Mouse (Mus musculus) olfactory bulb, adult 2 months (tissue): ENCODE data around the gene Ap3d1. TPM values are rescaled to one million over a fixed set of nuclear protein-coding genes. Genes with fewer than 3 reads are reported as not detected.

Experiments used
- H3K27ac ChIP-seq: fragments of 200-500 bp; 2 replicates; pipeline ENCODE4 v1.5.1; 2012; ENCODE audit warnings: low read depth, low read length; ENCODE audit not compliant: insufficient read depth
- H3K4me1 ChIP-seq: fragments of 200-500 bp; 2 replicates; pipeline ENCODE4 v1.6.1; 2012; ENCODE audit warnings: low read length; ENCODE audit not compliant: control insufficient read depth, insufficient read depth
- H3K4me3 ChIP-seq: fragments of 200-500 bp; 2 replicates; pipeline ENCODE4 v1.5.1; 2012; ENCODE audit warnings: mild to moderate bottlenecking, low read depth, low read length, moderate library complexity; ENCODE audit not compliant: insufficient read depth
- CTCF ChIP-seq: fragments of 200-500 bp; IDR thresholded peaks from 2 replicates; pipeline ENCODE4 v1.5.1; 2012; ENCODE audit warnings: low read depth, mild to moderate bottlenecking, low read length, moderate library complexity; ENCODE audit not compliant: insufficient read depth
- POLR2A ChIP-seq: fragments of 200-500 bp; IDR thresholded peaks from 2 replicates; pipeline ENCODE4 v1.6.1; 2012; ENCODE audit warnings: mild to moderate bottlenecking, low read depth, low read length, moderate library complexity; ENCODE audit not compliant: insufficient read depth
- WGBS: fragments of 180-500 bp; shearing (Covaris S2); methylation state at CpG from one replicate; pipeline ENCODE4 v1.1.7; 2018; 5-methylcytosine and 5-hydroxymethylcytosine counted together
- polyA plus RNA-seq: library from polyadenylated mRNA; stranded (reverse); fragments of >200 nt; gene quantifications from 2 replicates; pipeline ENCODE4 v1.2.4, GENCODE M21; 2012; ENCODE audit warnings: low replicate concordance; ENCODE audit not compliant: missing spikeins, insufficient read depth, insufficient read length

The Ap3d1 gene
- polyA plus RNA-seq, 1 experiment, result 105 TPM

DNA sequence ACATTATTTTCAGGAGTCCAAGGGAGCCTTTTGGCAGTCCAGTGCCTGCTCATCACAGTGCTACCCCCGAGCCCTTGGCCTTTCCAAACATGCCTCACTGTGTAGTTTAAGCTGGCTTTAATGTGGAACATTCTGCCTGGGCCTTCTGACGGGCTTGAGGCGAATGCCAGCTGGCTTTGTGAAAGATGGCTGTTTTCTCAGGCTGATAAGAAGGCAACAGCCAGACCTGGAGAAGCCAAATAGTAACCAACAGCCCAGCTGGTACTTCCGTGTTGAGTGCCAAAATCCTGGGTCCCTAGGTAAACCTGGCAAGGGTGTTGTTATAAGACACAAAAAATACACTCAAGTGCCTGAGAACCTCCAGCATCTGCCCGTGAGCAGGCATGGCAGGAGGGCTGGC is 5.3 kb downstream of the Ap3d1 start:
- 32% methylated on average over 5 of the region's 5 CpGs for WGBS
- H3K4me3 ChIP-seq, result no peak overlapping the region
- peaks cover 17% of the 10 kb centered on the region for H3K4me1 ChIP-seq
- TF ChIP-seq CTCF (no peak), POLR2A (no peak)
- no peak overlapping the region for H3K27ac ChIP-seq

- WGBS, result 90% methylated on average over 6 of the region's 6 CpGs
- Histone ChIP-seq H3K4me1 (peaks cover 10% of the 10 kb centered on the region), H3K27ac (no peak overlapping the region)
These were observed 9.4 kb downstream of the Ap3d1 start for GRCm38 (mm10) chr10:80732611-80733101.

DNA sequence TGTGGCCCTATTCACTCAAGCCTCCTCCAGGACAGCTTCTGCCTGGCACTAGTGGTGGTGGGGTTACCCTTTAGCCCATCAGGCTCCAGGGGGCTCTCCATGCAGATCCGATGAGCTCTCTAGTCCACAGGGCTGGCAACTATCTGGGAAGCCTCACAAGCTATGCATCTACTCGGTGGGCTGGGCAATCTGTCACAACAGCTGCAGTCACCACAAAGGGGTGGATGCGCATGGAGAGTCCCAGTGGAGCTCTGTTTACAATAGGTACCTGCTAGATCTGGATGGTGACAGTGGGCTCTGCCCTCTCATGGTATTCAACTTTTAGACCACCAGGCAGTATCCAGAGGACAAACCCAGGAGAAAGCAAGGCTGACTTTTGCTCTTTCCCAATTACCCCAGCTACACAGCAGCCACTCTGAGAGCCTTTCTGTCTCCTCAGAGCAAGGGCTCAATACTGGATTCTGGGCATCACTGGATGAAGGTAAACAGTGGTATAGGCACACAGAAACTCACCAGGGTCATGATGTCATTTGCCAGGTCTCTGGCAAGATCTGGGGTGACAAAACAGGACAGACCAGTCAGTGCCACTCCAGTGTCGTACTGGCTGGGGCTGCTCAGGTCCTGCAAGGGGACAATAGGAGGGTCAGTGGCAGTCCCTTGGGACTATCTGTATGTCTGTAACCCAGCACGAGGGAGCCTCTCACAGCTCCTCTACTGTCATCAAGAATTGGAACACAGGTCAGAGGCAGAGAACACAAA is 14.5 kb downstream of the Ap3d1 start:
- Histone ChIP-seq H3K4me1 (no peaks in the 10 kb centered on the region), H3K4me3 (no peak overlapping the region), H3K27ac (no peak overlapping the region)
- TF ChIP-seq CTCF (no peak), POLR2A (no peak)
- WGBS, result 63% methylated on average over 5 of the region's 5 CpGs

More at GRCm38 (mm10) chr10:80732611-80733101, 9.4 kb downstream of the Ap3d1 start:
- TF ChIP-seq CTCF (no peak), POLR2A (no peak)
- H3K4me3 ChIP-seq, result no peak overlapping the region

GRCm38 (mm10) chr10:80717281-80717680 is 24.8 kb downstream of the Ap3d1 start:
- no peak overlapping the region for H3K27ac ChIP-seq
- H3K4me3 ChIP-seq, result no peak overlapping the region
- no peaks in the 10 kb centered on the region for H3K4me1 ChIP-seq
- TF ChIP-seq POLR2A, result no peak
- TF ChIP-seq CTCF, result no peak
- 77% methylated on average over 1 of the region's 1 CpGs for WGBS

DNA sequence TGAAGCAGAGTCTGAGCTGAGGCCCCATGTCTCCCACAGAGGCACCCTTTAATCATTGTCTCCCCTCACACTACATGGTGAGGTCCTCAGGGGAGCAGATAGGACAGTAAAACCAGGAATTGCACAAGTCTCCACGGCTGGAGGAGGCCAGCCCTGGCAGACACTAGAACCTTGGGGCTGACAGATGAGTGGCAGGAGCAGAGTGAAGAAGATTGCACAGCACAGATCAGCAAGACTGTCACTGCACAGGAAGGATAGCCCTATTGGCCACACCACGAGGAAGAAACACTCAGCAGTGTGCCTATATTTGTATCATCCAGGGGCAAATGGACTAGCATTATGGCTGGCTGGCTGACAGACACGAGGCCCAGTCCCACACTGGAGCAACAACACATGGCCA is 31.2 kb downstream of the Ap3d1 start:
- Histone ChIP-seq H3K4me1 (no peaks in the 10 kb centered on the region), H3K4me3 (no peak overlapping the region), H3K27ac (no peak overlapping the region)
- TF ChIP-seq CTCF (no peak), POLR2A (no peak)
- WGBS, result 80% methylated on average over 3 of the region's 3 CpGs

GRCm38 (mm10) chr10:80705479-80705878 is 36.6 kb downstream of the Ap3d1 start:
- TF ChIP-seq CTCF (no peak), POLR2A (no peak)
- Histone ChIP-seq H3K4me1 (peaks cover 7% of the 10 kb centered on the region), H3K4me3 (no peak overlapping the region), H3K27ac (no peak overlapping the region)
- WGBS, result 83% methylated on average over 3 of the region's 3 CpGs

- TF ChIP-seq CTCF (no peak), POLR2A (no peak)
- H3K4me1 ChIP-seq, result peaks cover 7% of the 10 kb centered on the region
- 57% methylated on average over 3 of the region's 3 CpGs for WGBS
- H3K27ac ChIP-seq, result no peak overlapping the region
- no peak overlapping the region for H3K4me3 ChIP-seq
These were observed 37.0 kb downstream of the Ap3d1 start for GRCm38 (mm10) chr10:80705033-80705432.

- Histone ChIP-seq H3K27ac (no peak overlapping the region), H3K4me3 (no peak overlapping the region), H3K4me1 (peaks cover 7% of the 10 kb centered on the region)
- 84% methylated on average over 5 of the region's 5 CpGs for WGBS
- TF ChIP-seq POLR2A (no peak), CTCF (no peak)
These were observed 37.6 kb downstream of the Ap3d1 start for GRCm38 (mm10) chr10:80704418-80704817.

DNA sequence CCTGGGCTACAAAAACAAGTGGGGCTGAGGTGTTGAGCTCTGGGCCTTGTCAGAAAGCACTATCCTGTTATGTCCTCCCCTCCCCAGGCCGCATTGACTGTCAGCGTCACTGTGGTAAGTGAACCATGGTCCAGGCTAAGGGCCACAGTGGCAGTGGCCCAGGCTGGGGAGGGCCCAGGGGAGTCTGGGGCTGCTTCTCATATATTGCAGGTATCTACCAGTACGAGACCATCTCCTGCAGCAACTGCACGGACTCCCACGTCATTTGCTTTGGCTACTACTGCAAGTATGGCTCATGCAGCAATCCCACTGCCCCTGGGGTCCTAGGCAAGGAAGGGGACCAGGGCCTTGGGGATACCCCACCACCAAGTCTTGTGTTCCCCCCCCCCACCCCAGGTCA is 38.4 kb downstream of the Ap3d1 start:
- Histone ChIP-seq H3K4me3 (no peak overlapping the region), H3K27ac (no peak overlapping the region), H3K4me1 (peaks cover 7% of the 10 kb centered on the region)
- TF ChIP-seq CTCF (no peak), POLR2A (no peak)
- whole genome bisulfite sequencing, result 89% methylated on average over 5 of the region's 5 CpGs

GRCm38 (mm10) chr10:80702536-80703390 is 39.3 kb downstream of the Ap3d1 start:
- TF ChIP-seq CTCF (no peak), POLR2A (0 out of 2 replicates have a peak, but pooled peaks have one; percentile 31)
- peak overlapping the region; percentile 71 for H3K4me3 ChIP-seq
- peaks cover 7% of the 10 kb centered on the region for H3K4me1 ChIP-seq
- H3K27ac ChIP-seq, result 0 out of 2 replicates have a peak overlapping the region, but pooled peaks have one; percentile 12
- 4% methylated on average over 46 of the region's 47 CpGs for WGBS
